Mouse (Mus musculus): ENCODE results near the gene Lyrm1.
A peak's percentile ranks its signal among the peaks of the same experiment; 100 is the strongest.

Gene Lyrm1

DNA sequence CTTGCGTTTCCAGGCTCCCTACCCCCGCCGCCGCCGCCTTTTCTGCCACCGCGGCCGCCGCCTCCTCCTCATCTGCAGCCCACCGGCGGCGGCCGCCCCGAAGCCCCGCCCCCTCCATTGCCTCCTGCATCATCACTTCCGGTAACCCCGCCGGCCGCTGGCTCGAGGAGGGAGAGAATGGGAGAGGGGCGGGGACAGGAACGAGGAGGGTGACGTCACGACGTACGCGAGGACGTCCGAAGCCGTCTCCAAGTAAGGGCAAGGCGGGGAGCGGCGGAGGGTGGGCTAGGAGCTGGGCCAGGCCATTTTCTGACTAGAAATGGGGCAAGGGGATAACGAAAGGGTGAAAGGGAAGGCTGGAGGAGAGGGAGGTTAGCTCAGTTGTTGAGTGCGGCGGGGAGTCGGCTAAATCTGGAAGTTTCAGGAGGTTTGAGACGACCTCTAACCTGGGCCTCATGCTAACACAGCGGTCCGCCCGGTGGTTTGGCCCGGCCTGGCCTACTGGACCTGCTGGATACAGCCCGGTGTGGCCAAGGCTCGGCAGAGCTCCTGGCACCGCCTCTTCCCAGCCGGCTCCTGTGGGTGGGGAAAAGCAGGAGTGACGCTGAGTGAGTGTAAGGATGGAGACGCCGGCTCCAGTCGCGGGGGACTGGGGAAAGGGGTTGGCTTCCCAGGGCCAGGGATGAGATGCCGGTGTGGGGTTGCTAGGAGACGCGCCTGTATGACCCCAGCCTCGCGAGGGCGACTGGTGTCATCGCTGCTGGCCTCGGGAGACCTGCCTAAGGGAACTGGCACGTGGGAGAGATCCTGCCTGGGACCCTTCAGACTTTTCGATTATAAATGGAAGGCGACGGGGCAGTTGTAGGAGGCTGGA, at the start of gene Lyrm1, which contains the start of gene Dcun1d3:
TSS of gene Lyrm1 (plus strand) at position 223 of the 874 bp plus-strand sequence.
TSS of gene Dcun1d3 (minus strand) at position 660 of the 874 bp plus-strand sequence.
- DNase-seq (ENCODE audit: low spot score in 2 of 2): peak; percentile 96 to 97

DNA sequence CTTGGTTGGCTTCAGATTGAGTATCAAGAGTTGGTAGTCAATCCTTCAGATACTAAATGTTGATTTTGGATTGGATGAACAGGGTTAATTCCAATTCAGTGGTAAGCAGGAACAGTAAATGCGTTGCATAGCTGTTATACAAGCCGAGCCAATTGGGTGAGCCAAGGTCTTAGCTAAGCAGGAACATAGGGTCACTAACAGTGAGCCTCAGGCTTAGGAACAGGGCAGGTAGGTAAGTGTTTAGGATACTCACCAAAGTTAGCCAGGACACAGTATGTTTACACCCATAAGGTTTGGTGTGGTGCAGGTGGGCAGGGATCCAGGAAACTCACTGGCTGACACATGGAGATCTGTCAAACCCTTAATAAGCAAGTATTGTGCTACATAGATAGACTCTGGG, 48.3 kb upstream of the Lyrm1 start:
- no peak for DNase-seq (ENCODE audit: low spot score in 2 of 2)

- DNase-seq (ENCODE audit: low spot score in 2 of 2): peak; percentile 13 to 43
These were observed 46.6 kb upstream of the Lyrm1 start for GRCm38 (mm10) chr7:119849096-119849495.

DNA sequence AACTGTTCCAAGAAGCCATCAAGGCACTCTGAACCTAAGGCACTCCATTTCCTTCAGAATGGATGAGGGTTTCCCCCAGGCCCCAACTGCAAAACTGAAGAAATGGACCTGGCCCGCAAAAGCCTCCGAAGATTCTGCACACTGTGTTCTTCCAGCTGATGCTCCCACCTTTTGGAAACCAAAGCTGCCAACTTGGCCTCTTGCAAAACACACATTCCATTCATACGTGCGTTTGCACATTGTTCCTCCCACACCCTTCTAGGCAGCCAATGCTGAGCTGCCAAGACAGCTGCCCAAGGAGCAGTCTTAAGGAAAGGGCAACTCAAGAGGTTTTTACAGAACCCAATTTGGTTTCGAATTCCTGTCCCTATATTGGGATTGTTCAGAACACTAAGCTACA, 44.9 kb upstream of the Lyrm1 start:
- peak in 1 of 2 experiments; percentile 4 for DNase-seq (ENCODE audit: low spot score in 2 of 2)

- no peak for DNase-seq (ENCODE audit: low spot score in 2 of 2)
These were observed 43.2 kb upstream of the Lyrm1 start for GRCm38 (mm10) chr7:119852494-119852893.

DNA sequence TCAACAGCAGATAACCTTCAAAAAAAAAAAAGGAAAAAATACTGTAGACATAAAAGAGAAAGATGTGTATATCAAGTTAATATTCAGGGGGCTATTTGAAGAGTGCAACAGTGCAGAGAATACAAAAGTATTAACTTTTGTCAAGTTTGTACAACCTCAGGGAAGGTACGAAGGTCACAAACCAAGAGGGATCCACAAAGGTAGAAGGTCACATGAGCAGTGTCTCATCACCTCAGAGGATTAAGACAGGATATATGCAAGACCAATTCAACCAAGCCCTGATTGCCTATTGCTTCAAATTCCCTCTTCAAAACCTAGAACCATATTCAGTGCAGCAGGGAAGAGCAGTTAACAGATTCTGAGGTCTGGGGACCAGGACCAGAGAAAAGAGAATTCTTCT, 42.5 kb upstream of the Lyrm1 start:
- DNase-seq (ENCODE audit: low spot score in 2 of 2): no peak

GRCm38 (mm10) chr7:119854362-119854761, 41.3 kb upstream of the Lyrm1 start:
- DNase-seq (ENCODE audit: low spot score in 2 of 2): no peak

GRCm38 (mm10) chr7:119855031-119855430, 40.6 kb upstream of the Lyrm1 start:
- DNase-seq (ENCODE audit: low spot score in 2 of 2): no peak

DNA sequence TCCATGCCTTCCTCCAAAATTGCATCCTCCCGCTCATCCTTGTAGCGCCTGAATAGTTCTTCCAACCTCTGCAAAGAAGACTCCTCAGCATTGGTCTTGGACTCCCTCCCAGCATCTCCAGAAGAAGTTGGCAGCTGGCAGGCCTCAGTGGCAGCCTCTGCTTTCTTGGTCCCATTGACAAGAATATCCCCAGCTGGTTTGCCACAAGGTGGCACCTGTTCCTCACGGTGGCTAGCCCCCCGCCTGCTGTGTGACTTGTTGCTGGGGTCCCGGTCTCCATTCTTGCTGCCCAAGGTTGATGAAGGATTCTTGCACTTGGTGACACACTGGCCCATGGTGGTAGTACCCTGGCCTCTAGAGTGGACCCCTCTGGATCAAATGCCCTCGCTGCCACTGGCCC, 36.2 kb upstream of the Lyrm1 start:
- no peak for DNase-seq (ENCODE audit: low spot score in 2 of 2)

- no peak for DNase-seq (ENCODE audit: low spot score in 2 of 2)
These were observed 35.5 kb upstream of the Lyrm1 start for GRCm38 (mm10) chr7:119860116-119860515.

- no peak for DNase-seq (ENCODE audit: low spot score in 2 of 2)
These were observed 35.1 kb upstream of the Lyrm1 start for GRCm38 (mm10) chr7:119860554-119860953.

- no peak for DNase-seq (ENCODE audit: low spot score in 2 of 2)
These were observed 34.7 kb upstream of the Lyrm1 start for GRCm38 (mm10) chr7:119860971-119861334.

- DNase-seq (ENCODE audit: low spot score in 2 of 2): peak; percentile 16 to 34
These were observed 34.1 kb upstream of the Lyrm1 start for GRCm38 (mm10) chr7:119861335-119862091.

GRCm38 (mm10) chr7:119862167-119862566, 33.5 kb upstream of the Lyrm1 start:
- DNase-seq (ENCODE audit: low spot score in 2 of 2): no peak

- DNase-seq (ENCODE audit: low spot score in 2 of 2): no peak
These were observed 31.2 kb upstream of the Lyrm1 start for GRCm38 (mm10) chr7:119864500-119864899.

DNA sequence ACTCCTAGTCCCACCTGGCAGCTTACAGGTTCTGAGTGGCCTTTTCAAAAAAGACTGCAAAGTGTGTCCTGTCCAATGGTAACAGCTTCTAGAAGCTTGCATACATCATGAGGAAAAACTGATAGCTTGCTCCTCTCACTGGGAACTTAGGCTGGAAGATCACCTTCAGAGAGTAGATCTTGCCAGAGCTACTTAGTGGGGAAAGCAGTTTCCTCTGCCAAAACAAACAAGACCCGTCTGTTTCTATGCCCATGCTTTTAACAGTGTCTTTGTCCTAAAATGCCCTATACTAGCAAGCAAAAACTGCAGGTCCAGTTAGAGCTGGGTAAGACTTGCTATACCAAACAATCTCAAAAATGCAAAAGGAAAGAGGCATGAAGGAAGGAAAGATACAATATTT, 29.5 kb upstream of the Lyrm1 start:
- DNase-seq (ENCODE audit: low spot score in 2 of 2): no peak

DNA sequence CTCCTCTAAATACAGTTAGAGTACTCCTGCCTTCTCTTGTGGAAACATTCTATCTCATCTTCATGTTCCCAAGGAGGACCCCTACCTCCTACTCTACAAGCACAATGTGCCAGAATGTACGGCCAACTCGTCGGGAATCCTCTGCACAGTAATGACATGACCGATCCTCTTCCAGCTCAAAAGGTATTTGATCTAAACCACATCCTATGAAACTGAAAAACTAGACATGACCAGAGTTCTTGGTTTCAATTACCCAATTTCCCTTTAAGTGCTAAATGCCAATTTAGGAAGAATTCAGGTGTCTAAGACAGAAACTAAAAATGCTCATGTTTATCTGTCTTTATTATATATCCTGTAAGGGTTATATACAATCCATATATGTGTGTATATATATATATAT, 23.5 kb upstream of the Lyrm1 start:
- no peak for DNase-seq (ENCODE audit: low spot score in 2 of 2)

DNA sequence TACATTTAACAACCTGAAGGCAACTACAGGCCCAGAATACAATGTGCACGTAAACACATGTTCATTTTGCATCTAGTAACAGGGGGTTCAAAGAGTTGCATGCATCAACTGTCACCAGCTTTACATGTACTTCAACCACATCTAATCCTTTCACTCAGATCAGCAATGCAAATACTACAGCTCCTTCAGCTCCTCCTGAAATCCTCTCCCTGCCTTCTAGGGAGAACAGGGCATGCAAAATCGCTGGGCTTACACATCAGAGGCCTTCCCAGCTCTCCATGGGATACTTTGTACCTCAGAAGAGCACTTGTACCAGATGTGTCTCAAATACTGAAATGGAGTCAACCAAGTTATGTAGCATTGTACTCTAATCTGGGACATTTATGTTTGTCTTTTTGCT, 22.6 kb upstream of the Lyrm1 start:
- no peak for DNase-seq (ENCODE audit: low spot score in 2 of 2)

GRCm38 (mm10) chr7:119875776-119876440, 19.8 kb upstream of the Lyrm1 start:
- peak; percentile 60 to 81 for DNase-seq (ENCODE audit: low spot score in 2 of 2)

DNA sequence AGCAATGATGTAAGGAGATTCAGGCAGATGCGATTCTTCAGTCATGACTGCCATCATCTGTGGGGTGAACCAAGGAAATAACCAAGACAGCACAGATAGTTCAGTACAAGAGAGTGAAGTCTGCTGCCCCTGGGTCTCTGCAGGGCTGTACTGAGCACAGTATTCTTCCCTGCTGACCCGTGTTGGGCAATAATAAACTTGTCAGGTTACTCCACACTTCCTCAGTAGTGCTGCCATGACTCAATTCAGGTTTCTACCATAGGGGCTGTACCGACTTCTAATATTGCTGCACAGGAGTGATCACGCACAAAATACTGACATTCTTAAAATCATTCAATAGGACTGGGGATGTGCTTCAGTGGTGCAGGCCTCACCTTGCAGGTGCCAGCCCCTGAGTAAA, 16.5 kb upstream of the Lyrm1 start:
- no peak for DNase-seq (ENCODE audit: low spot score in 2 of 2)

- DNase-seq (ENCODE audit: low spot score in 2 of 2): no peak
These were observed 15.3 kb upstream of the Lyrm1 start for GRCm38 (mm10) chr7:119880345-119880744.

DNA sequence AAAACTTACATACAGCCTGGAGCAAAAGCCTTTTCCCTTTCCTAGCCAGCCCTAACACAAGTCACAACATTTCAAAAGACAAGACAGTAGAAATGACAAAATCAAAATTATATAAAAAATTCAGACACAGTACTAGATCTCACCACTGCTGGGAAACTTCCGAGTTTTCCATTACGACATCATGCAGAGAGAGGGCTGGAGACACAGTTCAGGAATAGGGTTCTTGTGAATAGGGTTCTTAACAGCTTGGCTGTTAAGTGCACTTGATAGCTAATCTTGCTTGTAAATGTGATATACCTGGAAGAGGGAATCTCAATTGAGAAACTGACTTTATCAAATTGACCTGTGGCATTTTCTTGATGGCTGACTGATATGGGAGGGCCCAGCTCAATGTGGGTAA, 14.4 kb upstream of the Lyrm1 start:
- no peak for DNase-seq (ENCODE audit: low spot score in 2 of 2)
